In the genomic region with DNA sequence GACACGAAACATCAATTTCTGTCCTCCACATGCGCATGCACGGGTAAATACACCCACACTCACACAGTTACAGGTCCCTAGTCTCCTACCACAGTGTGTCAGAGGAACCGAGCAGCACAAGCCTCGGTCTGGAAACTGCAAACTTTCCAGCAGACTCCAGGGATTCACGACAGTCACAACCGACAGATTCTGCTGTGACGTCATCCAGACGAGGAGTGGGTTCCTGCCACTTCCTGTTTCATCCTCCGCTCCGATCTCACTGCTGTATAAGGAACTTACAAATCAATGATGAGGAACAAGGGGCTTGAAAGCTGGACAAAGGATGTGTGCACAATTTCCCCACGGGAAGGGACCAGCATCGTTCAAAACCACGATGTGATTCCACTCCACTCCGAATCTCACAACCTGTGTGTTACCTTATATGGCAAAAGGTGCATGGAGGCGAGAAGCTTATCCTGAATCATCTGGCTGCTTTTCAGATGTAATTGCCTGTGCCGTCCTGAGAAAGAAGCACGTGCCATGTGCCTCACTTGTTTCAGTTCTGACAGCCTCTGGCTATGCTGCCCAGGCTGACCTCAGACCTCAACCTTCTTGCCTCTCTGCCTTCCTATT, we compare ENCODE assay signal across 8 mouse cellular contexts. TPM values are rescaled to one million over a fixed set of nuclear protein-coding genes. Genes with fewer than 3 reads are reported as not detected.
DNase-seq lines count a peak whose midpoint lies in the region; ATAC-seq and TF ChIP-seq lines count a peak whose summit lies in the region.

No protein-coding gene starts in this region.

- H3K27me3 ChIP-seq in forebrain, embryonic 14.5 days (replicated peaks; ENCODE audit: control insufficient read depth, insufficient read depth, low read length), result no peaks in the 10 kb centered on the region
- no peaks in the 10 kb centered on the region for H3K27me3 ChIP-seq in lung, embryonic 16.5 days (ENCODE audit: control insufficient read depth, insufficient read depth, low read depth, low read length)

- 0 out of 2 replicates have a peak, but pooled peaks have one; percentile 15 for ATAC-seq in forebrain, embryonic 14.5 days
- peak; percentile 28; the same call in 1 of the 2 replicates for ATAC-seq in lung, embryonic 16.5 days (ENCODE audit: low read depth)

- H3K4me2 ChIP-seq in forebrain, embryonic 14.5 days (ENCODE audit: low read length), result no peak overlapping the region
- H3K4me2 ChIP-seq in lung, embryonic 16.5 days (ENCODE audit: low read depth, low read length), result peak overlapping the region; percentile 44

- H3K4me3 ChIP-seq in forebrain, embryonic 14.5 days (ENCODE audit: low read depth, low read length), result no peak overlapping the region
- H3K4me3 ChIP-seq in layer of hippocampus, adult 2 months, result peak overlapping the region; percentile 51
- H3K4me3 ChIP-seq in lung, embryonic 16.5 days (ENCODE audit: low read length), result peak overlapping the region; percentile 20

- H3K36me3 ChIP-seq in forebrain, embryonic 14.5 days (ENCODE audit: control insufficient read depth, insufficient read depth, low read length), result no peaks in the 10 kb centered on the region
- H3K36me3 ChIP-seq in lung, embryonic 16.5 days (ENCODE audit: control insufficient read depth, insufficient read depth, low read length), result no peaks in the 10 kb centered on the region

- no peaks in the 10 kb centered on the region for H3K9me3 ChIP-seq in forebrain, embryonic 14.5 days (replicated peaks; ENCODE audit: control insufficient read depth, low read length)
- H3K9me3 ChIP-seq in lung, embryonic 16.5 days (ENCODE audit: control insufficient read depth, low read length), result no peaks in the 10 kb centered on the region

- TF ChIP-seq CTCF in layer of hippocampus, adult 2 months (conservative IDR thresholded peaks at IDR 0.05), result no peak

- 66% methylated on average over 18 of the region's 18 CpGs for WGBS in forebrain, embryonic 14.5 days
- 42% methylated on average over 18 of the region's 18 CpGs for WGBS in lung, embryonic 16.5 days

- no peaks in the 10 kb centered on the region for H3K4me1 ChIP-seq in forebrain, embryonic 14.5 days (ENCODE audit: control insufficient read depth, insufficient read depth, low read length)
- peaks cover 9% of the 10 kb centered on the region for H3K4me1 ChIP-seq in lung, embryonic 16.5 days (replicated peaks; ENCODE audit: control insufficient read depth, insufficient read depth, low read length)

- peak; percentile 35 for DNase-seq in spleen, adult 12 weeks (ENCODE audit: low spot score)
- DNase-seq in spleen, postnatal 14 days (ENCODE audit: low spot score in 2 of 2), result no peak
- DNase-seq in forebrain, embryonic 14.5 days (ENCODE audit: low spot score), result peak; percentile 49
- DNase-seq in layer of hippocampus, adult 2 months (ENCODE audit: low spot score in 2 of 2), result peak; percentile 65 to 68
- peak; percentile 50 for DNase-seq in right cerebral cortex, postnatal 14 days
- DNase-seq in adrenal gland, postnatal 14 days, result no peak
- no peak for DNase-seq in gastrocnemius, postnatal 10 days

- H3K27ac ChIP-seq in forebrain, embryonic 14.5 days (ENCODE audit: low read depth, low read length), result no peak overlapping the region
- H3K27ac ChIP-seq in layer of hippocampus, adult 2 months, result peak overlapping the region; percentile 92
- H3K27ac ChIP-seq in lung, embryonic 16.5 days (ENCODE audit: low read length), result no peak overlapping the region

- H3K9ac ChIP-seq in forebrain, embryonic 14.5 days (ENCODE audit: low read length), result no peak overlapping the region
- peak overlapping the region; percentile 35 for H3K9ac ChIP-seq in lung, embryonic 16.5 days (ENCODE audit: low read length)

RNA-seq across cellular contexts. Expression of a gene that starts 14.6 kb away (rescaled TPM):
- 56.3 and 58.4 TPM in 2 replicates for polyA plus RNA-seq in forebrain, embryonic 14.5 days (2014; fragmentation: Nextera tagmentation; extraction: Ambion mirVana)
- 100 to 1,000 TPM; 108 to 110 TPM for total RNA-seq in layer of hippocampus, adult 2 months (2021)
- 23.5 and 24.0 TPM in 2 replicates for polyA plus RNA-seq in lung, embryonic 16.5 days (2015; fragmentation: Nextera tagmentation; extraction: Ambion mirVana)
- 98.3 and 98.5 TPM in 2 replicates for total RNA-seq in adrenal gland, postnatal 14 days (2021)
- 10 to 100 TPM; 50.2 to 62.4 TPM for total RNA-seq in gastrocnemius, postnatal 10 days (2021)

RNA-seq across cellular contexts. Expression of a gene that starts 21.9 kb away (rescaled TPM):
- polyA plus RNA-seq in forebrain, embryonic 14.5 days (2014; fragmentation: Nextera tagmentation; extraction: Ambion mirVana), result 452 and 491 TPM in 2 replicates
- total RNA-seq in layer of hippocampus, adult 2 months (2021), result 100 to 1,000 TPM; 253 to 260 TPM
- polyA plus RNA-seq in lung, embryonic 16.5 days (2015; fragmentation: Nextera tagmentation; extraction: Ambion mirVana), result 390 and 418 TPM in 2 replicates
- total RNA-seq in adrenal gland, postnatal 14 days (2021), result 334 and 370 TPM in 2 replicates
- total RNA-seq in gastrocnemius, postnatal 10 days (2021), result 100 to 1,000 TPM; 140 to 154 TPM

Comparison
In these comparisons a context has a peak if more than half of its experiments do, and no peak if none do; other contexts are left out.
1. DNase-seq: peak in spleen, adult 12 weeks (single experiment), forebrain, embryonic 14.5 days (single experiment), layer of hippocampus, adult 2 months (2 of 2) and right cerebral cortex, postnatal 14 days (single experiment); none in spleen, postnatal 14 days (0 of 2), adrenal gland, postnatal 14 days (single experiment) and gastrocnemius, postnatal 10 days (single experiment).